Mouse (Mus musculus) liver, embryonic 13.5 days (tissue): ENCODE results near the gene Spint2. TPM values are rescaled to one million over a fixed set of nuclear protein-coding genes. Genes with fewer than 3 reads are reported as not detected.

Experiments
- ATAC-seq: fragments of 200-750 bp; cut with Nextera tagmentation; 2 replicates; pipeline ENCODE4 v1.8.0; 2017; ENCODE audit warnings: low read depth, mild to moderate bottlenecking, moderate number of reproducible peaks, moderate library complexity
- DNase-seq: peaks from one replicate; pipeline ENCODE4 v3.0.0; 2022
- H3K27ac ChIP-seq: fragments of 300-500 bp; sonication (generic); 2 replicates; pipeline ENCODE4 v1.5.1; 2015; ENCODE audit warnings: moderate library complexity, mild to moderate bottlenecking, inconsistent platforms
- H3K27me3 ChIP-seq: fragments of 300-500 bp; sonication (generic); 2 replicates; pipeline ENCODE4 v1.6.1; 2015; ENCODE audit warnings: mild to moderate bottlenecking, inconsistent platforms
- H3K36me3 ChIP-seq: fragments of 300-500 bp; sonication (generic); 2 replicates; pipeline ENCODE4 v1.6.1; 2015; ENCODE audit warnings: mild to moderate bottlenecking, inconsistent platforms
- H3K4me1 ChIP-seq: fragments of 300-500 bp; sonication (generic); replicated peaks from 2 replicates; pipeline ENCODE4 v1.6.1; 2015; ENCODE audit warnings: inconsistent platforms
- H3K4me2 ChIP-seq: fragments of 300-500 bp; sonication (generic); 2 replicates; pipeline ENCODE4 v1.6.1; 2015; ENCODE audit warnings: inconsistent platforms, mild to moderate bottlenecking, moderate library complexity
- H3K4me3 ChIP-seq: fragments of 300-500 bp; sonication (generic); replicated peaks from 2 replicates; pipeline ENCODE4 v1.5.1; 2015; ENCODE audit warnings: mild to moderate bottlenecking, inconsistent platforms
- H3K9ac ChIP-seq: fragments of 300-500 bp; sonication (generic); 2 replicates; pipeline ENCODE4 v1.6.1; 2015; ENCODE audit warnings: mild to moderate bottlenecking, inconsistent platforms
- H3K9me3 ChIP-seq: fragments of 300-500 bp; sonication (generic); replicated peaks from 2 replicates; pipeline ENCODE4 v1.6.1; 2016; ENCODE audit warnings: inconsistent platforms
- WGBS: fragments of 180-500 bp; shearing (Covaris S2); methylation state at CpG from one replicate; pipeline ENCODE4 v1.1.7; 2015; ENCODE audit not compliant: insufficient replicate concordance; 5-methylcytosine and 5-hydroxymethylcytosine counted together
- polyA plus RNA-seq: library from polyadenylated mRNA; unstranded; fragments of >200 nt; fragmentation: Nextera tagmentation; extraction: Ambion mirVana; gene quantifications from 2 replicates; pipeline ENCODE4 v1.2.1, GENCODE M21; 2015

Spint2 gene
- polyA plus RNA-seq, 1 experiment from 2014 or later = 24.9 TPM

- H3K27ac ChIP-seq = no peak overlapping the region
- H3K4me3 ChIP-seq = no peak overlapping the region
- no peaks in the 10 kb centered on the region for H3K9me3 ChIP-seq
- H3K4me2 ChIP-seq = no peak overlapping the region
- ATAC-seq (no peak), DNase-seq (no peak)
- peaks cover 32% of the 10 kb centered on the region for H3K4me1 ChIP-seq
- no peaks in the 10 kb centered on the region for H3K36me3 ChIP-seq
- H3K9ac ChIP-seq = no peak overlapping the region
- H3K27me3 ChIP-seq = peaks cover 60% of the 10 kb centered on the region
- WGBS = 54% methylated on average over 7 of the region's 7 CpGs
These were observed 20.9 kb upstream of the Spint2 start for GRCm38 (mm10) chr7:29302641-29303040.

GRCm38 (mm10) chr7:29301127-29301566, 19.4 kb upstream of the Spint2 start:
- H3K27ac ChIP-seq = no peak overlapping the region
- H3K27me3 ChIP-seq = peaks cover 50% of the 10 kb centered on the region
- ATAC-seq = no peak
- no peaks in the 10 kb centered on the region for H3K36me3 ChIP-seq
- H3K4me2 ChIP-seq = no peak overlapping the region
- H3K9me3 ChIP-seq = no peaks in the 10 kb centered on the region
- no peak overlapping the region for H3K4me3 ChIP-seq
- peaks cover 21% of the 10 kb centered on the region for H3K4me1 ChIP-seq
- no peak for DNase-seq
- 5% methylated on average over 7 of the region's 7 CpGs for WGBS
- no peak overlapping the region for H3K9ac ChIP-seq

- Histone ChIP-seq H3K4me3 (no peak overlapping the region), H3K4me1 (peaks cover 18% of the 10 kb centered on the region), H3K9me3 (no peaks in the 10 kb centered on the region), H3K9ac (no peak overlapping the region), H3K27me3 (peaks cover 14% of the 10 kb centered on the region), H3K36me3 (no peaks in the 10 kb centered on the region), H3K4me2 (no peak overlapping the region), H3K27ac (no peak overlapping the region)
- WGBS = 14% methylated on average over 10 of the region's 10 CpGs
- ATAC-seq (no peak), DNase-seq (no peak)
These were observed 15.3 kb upstream of the Spint2 start for GRCm38 (mm10) chr7:29296998-29297397.

- Histone ChIP-seq H3K36me3 (no peaks in the 10 kb centered on the region), H3K4me1 (peaks cover 23% of the 10 kb centered on the region), H3K9me3 (no peaks in the 10 kb centered on the region), H3K9ac (no peak overlapping the region), H3K27ac (no peak overlapping the region), H3K27me3 (peaks cover 10% of the 10 kb centered on the region), H3K4me2 (no peak overlapping the region), H3K4me3 (no peak overlapping the region)
- 73% methylated on average over 24 of the region's 24 CpGs for WGBS
- no peak for ATAC-seq
- DNase-seq = no peak
These were observed 14.3 kb upstream of the Spint2 start for GRCm38 (mm10) chr7:29295861-29296647.

- no peak overlapping the region for H3K4me2 ChIP-seq
- H3K4me1 ChIP-seq = peaks cover 32% of the 10 kb centered on the region
- no peaks in the 10 kb centered on the region for H3K36me3 ChIP-seq
- no peak for DNase-seq
- H3K9ac ChIP-seq = no peak overlapping the region
- no peak overlapping the region for H3K27ac ChIP-seq
- no peaks in the 10 kb centered on the region for H3K9me3 ChIP-seq
- WGBS = 68% methylated on average over 13 of the region's 13 CpGs
- H3K27me3 ChIP-seq = peaks cover 23% of the 10 kb centered on the region
- ATAC-seq = no peak
- H3K4me3 ChIP-seq = no peak overlapping the region
These were observed 12.5 kb upstream of the Spint2 start for GRCm38 (mm10) chr7:29294111-29294761.

GRCm38 (mm10) chr7:29293131-29294065, 11.7 kb upstream of the Spint2 start:
- Histone ChIP-seq H3K4me3 (no peak overlapping the region), H3K4me2 (no peak overlapping the region), H3K27me3 (peaks cover 25% of the 10 kb centered on the region), H3K9me3 (no peaks in the 10 kb centered on the region), H3K9ac (no peak overlapping the region), H3K36me3 (no peaks in the 10 kb centered on the region), H3K27ac (no peak overlapping the region), H3K4me1 (peaks cover 40% of the 10 kb centered on the region)
- DNase-seq (no peak), ATAC-seq (no peak)
- 52% methylated on average over 19 of the region's 19 CpGs for WGBS

- DNase-seq (no peak), ATAC-seq (no peak)
- Histone ChIP-seq H3K27ac (no peak overlapping the region), H3K36me3 (no peaks in the 10 kb centered on the region), H3K4me1 (peaks cover 40% of the 10 kb centered on the region), H3K4me2 (no peak overlapping the region), H3K9ac (no peak overlapping the region), H3K4me3 (no peak overlapping the region), H3K27me3 (peaks cover 28% of the 10 kb centered on the region), H3K9me3 (no peaks in the 10 kb centered on the region)
- 19% methylated on average over 8 of the region's 8 CpGs for whole genome bisulfite sequencing
These were observed 10.9 kb upstream of the Spint2 start for GRCm38 (mm10) chr7:29292458-29293098.

- no peak overlapping the region for H3K4me2 ChIP-seq
- no peak overlapping the region for H3K27ac ChIP-seq
- no peaks in the 10 kb centered on the region for H3K9me3 ChIP-seq
- H3K4me3 ChIP-seq = no peak overlapping the region
- no peak overlapping the region for H3K9ac ChIP-seq
- WGBS = 34% methylated on average over 6 of the region's 7 CpGs
- H3K36me3 ChIP-seq = no peaks in the 10 kb centered on the region
- DNase-seq (no peak), ATAC-seq (no peak)
- H3K4me1 ChIP-seq = peaks cover 40% of the 10 kb centered on the region
- H3K27me3 ChIP-seq = peaks cover 31% of the 10 kb centered on the region
These were observed 10.1 kb upstream of the Spint2 start for GRCm38 (mm10) chr7:29291616-29292457.

GRCm38 (mm10) chr7:29290691-29291485, 9.2 kb upstream of the Spint2 start:
- no peaks in the 10 kb centered on the region for H3K9me3 ChIP-seq
- no peaks in the 10 kb centered on the region for H3K36me3 ChIP-seq
- no peak overlapping the region for H3K4me3 ChIP-seq
- peaks cover 31% of the 10 kb centered on the region for H3K27me3 ChIP-seq
- H3K4me2 ChIP-seq = no peak overlapping the region
- ATAC-seq (no peak), DNase-seq (no peak)
- H3K4me1 ChIP-seq = peaks cover 40% of the 10 kb centered on the region
- no peak overlapping the region for H3K9ac ChIP-seq
- 64% methylated on average over 11 of the region's 11 CpGs for WGBS
- H3K27ac ChIP-seq = no peak overlapping the region

- no peak overlapping the region for H3K4me3 ChIP-seq
- no peaks in the 10 kb centered on the region for H3K36me3 ChIP-seq
- H3K9ac ChIP-seq = no peak overlapping the region
- no peak overlapping the region for H3K27ac ChIP-seq
- peaks cover 41% of the 10 kb centered on the region for H3K4me1 ChIP-seq
- no peaks in the 10 kb centered on the region for H3K9me3 ChIP-seq
- ATAC-seq (no peak), DNase-seq (no peak)
- H3K4me2 ChIP-seq = peak overlapping the region; percentile 79
- peaks cover 31% of the 10 kb centered on the region for H3K27me3 ChIP-seq
- 86% methylated on average over 6 of the region's 6 CpGs for WGBS
These were observed 8.1 kb upstream of the Spint2 start for GRCm38 (mm10) chr7:29289856-29290255.
